ENCODE assay signal across 31 mouse cellular contexts in genomic region chr8:57441556-57441955, GRCm38 (mm10). TPM values are rescaled to one million over a fixed set of nuclear protein-coding genes. Genes with fewer than 3 reads are reported as not detected.
"Had no signal": no experiment of that assay in that cellular context is flagged by ENCODE, and none has a peak within 500 bp of the region (broad histone marks: within the 10 kb centered on the region; RNA-seq: fewer than 3 reads in every experiment).

No protein-coding gene starts in this region.

- H3K4me3 ChIP-seq: heart, embryonic 13.5 days; heart, embryonic 15.5 days; hindbrain, embryonic 10.5 days; hindbrain, embryonic 12.5 days; hindbrain, embryonic 15.5 days; intestine, embryonic 15.5 days; limb, embryonic 10.5 days; limb, embryonic 12.5 days; liver, embryonic 13.5 days had no signal

- H3K9me3 ChIP-seq: heart, embryonic 13.5 days; heart, embryonic 15.5 days; hindbrain, embryonic 10.5 days; hindbrain, embryonic 12.5 days; hindbrain, embryonic 15.5 days; intestine, embryonic 15.5 days; limb, embryonic 10.5 days; limb, embryonic 12.5 days; liver, embryonic 13.5 days had no signal

- H3K9ac ChIP-seq: heart, embryonic 13.5 days; heart, embryonic 15.5 days; hindbrain, embryonic 12.5 days; hindbrain, embryonic 15.5 days; intestine, embryonic 15.5 days; limb, embryonic 12.5 days; liver, embryonic 13.5 days had no signal

- ATAC-seq: hindbrain, postnatal 0 days; intestine, embryonic 15.5 days; intestine, postnatal 0 days had no signal

- H3K36me3 ChIP-seq: heart, embryonic 13.5 days; heart, embryonic 15.5 days; hindbrain, embryonic 10.5 days; hindbrain, embryonic 12.5 days; hindbrain, embryonic 15.5 days; intestine, embryonic 15.5 days; limb, embryonic 10.5 days; limb, embryonic 12.5 days; liver, embryonic 13.5 days had no signal

- H3K4me1 ChIP-seq: heart, embryonic 15.5 days; hindbrain, embryonic 15.5 days; intestine, embryonic 15.5 days; limb, embryonic 10.5 days; limb, embryonic 12.5 days; liver, embryonic 13.5 days had no signal

- DNase-seq: gastrocnemius, postnatal 14 days; gastrocnemius, postnatal 36 days; heart, adult 18-20 months; heart, postnatal 14 days; heart, postnatal 36 days; kidney, adult 18-20 months; kidney, adult 8-10 months; kidney, postnatal 10 days; kidney, postnatal 25 days; layer of hippocampus, adult 9-11 months; layer of hippocampus, postnatal 36 days; liver; liver, embryonic 13.5 days had no signal

- H3K27me3 ChIP-seq: heart, embryonic 13.5 days; heart, embryonic 15.5 days; hindbrain, embryonic 12.5 days; hindbrain, embryonic 15.5 days; intestine, embryonic 15.5 days; limb, embryonic 12.5 days; liver, embryonic 13.5 days had no signal

- H3K27ac ChIP-seq: heart, embryonic 13.5 days; heart, embryonic 15.5 days; hindbrain, embryonic 10.5 days; hindbrain, embryonic 12.5 days; hindbrain, embryonic 15.5 days; hindbrain, postnatal 0 days; intestine, embryonic 15.5 days; limb, embryonic 10.5 days; limb, embryonic 12.5 days; liver, embryonic 13.5 days had no signal

- H3K4me2 ChIP-seq: heart, embryonic 11.5 days; heart, embryonic 13.5 days; heart, embryonic 15.5 days; hindbrain, embryonic 12.5 days; hindbrain, embryonic 15.5 days; intestine, embryonic 15.5 days; limb, embryonic 12.5 days; liver, embryonic 11.5 days; liver, embryonic 13.5 days had no signal

RNA-seq across cellular contexts. Expression of gene Scrg1, which starts 14.2 kb away (rescaled TPM):
- total RNA-seq: gastrocnemius, adult 18-20 months; gastrocnemius, adult 8-10 months; gastrocnemius, postnatal 14 days; gastrocnemius, postnatal 36 days; heart, adult 18-20 months; heart, adult 8-10 months; heart, postnatal 36 days had no signal
- polyA plus RNA-seq: gonadal fat pad, adult 2 months; kidney, embryonic 14.5 days; kidney, embryonic 16.5 days; limb, embryonic 10.5 days; liver, embryonic 11.5 days had no signal
